Mouse (Mus musculus) embryo, embryonic 10 days (tissue): ENCODE results near the gene Abcb11.

Experiments used
- DNase-seq: peaks from one replicate; pipeline ENCODE4 v3.0.0-alpha.2; 2015; ENCODE audit warnings: low spot score

The Abcb11 gene

GRCm38 (mm10) chr2:69264069-69264618 is 78.3 kb downstream of the Abcb11 start:
- DNase-seq: no peak

- DNase-seq: no peak
These were observed 94.1 kb downstream of the Abcb11 start for GRCm38 (mm10) chr2:69248221-69248755.

GRCm38 (mm10) chr2:69247081-69247480 is 95.3 kb downstream of the Abcb11 start:
- no peak for DNase-seq

- no peak for DNase-seq
These were observed 97.5 kb downstream of the Abcb11 start for GRCm38 (mm10) chr2:69244924-69245323.

GRCm38 (mm10) chr2:69239315-69239714 is 103.1 kb downstream of the Abcb11 start:
- no peak for DNase-seq

- no peak for DNase-seq
These were observed 107.3 kb downstream of the Abcb11 start for GRCm38 (mm10) chr2:69234976-69235678.

DNA sequence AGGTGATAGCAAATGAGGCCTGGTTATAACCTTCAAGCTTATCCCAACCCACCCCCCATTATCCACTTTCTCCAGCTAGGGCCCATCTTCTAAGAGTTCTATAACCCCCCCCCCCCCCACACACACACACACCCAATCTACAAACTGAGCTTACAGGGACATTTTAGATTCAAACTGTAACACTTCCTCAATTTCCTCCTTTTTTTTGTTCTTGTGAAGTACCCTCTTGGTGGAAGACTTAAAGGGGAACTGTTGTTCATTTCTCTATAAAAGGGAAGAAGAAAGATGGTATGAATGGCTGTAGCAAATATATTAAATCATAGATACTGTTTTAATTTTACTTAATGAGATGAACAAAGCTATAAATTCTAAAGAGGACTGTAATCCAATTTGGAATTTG is 110.3 kb downstream of the Abcb11 start:
- no peak for DNase-seq

- DNase-seq: no peak
These were observed 112.3 kb downstream of the Abcb11 start for GRCm38 (mm10) chr2:69230137-69230536.

DNA sequence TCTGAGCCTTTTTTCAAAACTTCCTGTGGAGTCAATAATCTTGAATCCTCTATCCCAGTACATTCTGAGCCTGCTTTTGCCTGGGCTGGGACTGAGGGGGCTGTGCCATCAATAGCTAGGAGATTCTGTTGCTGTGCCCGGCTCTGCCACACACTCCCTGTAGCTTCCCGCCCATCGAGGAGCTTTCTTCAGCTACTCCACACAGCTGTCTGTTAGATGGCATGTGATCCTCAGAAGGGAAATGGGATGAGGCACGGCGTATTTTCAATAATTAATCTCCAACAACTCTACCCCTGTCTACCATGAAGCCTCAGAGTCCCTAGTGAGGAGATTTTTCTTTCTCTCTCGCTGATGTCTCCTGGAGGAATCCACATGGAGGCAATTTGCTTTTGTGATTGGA is 113.8 kb downstream of the Abcb11 start:
- no peak for DNase-seq

DNA sequence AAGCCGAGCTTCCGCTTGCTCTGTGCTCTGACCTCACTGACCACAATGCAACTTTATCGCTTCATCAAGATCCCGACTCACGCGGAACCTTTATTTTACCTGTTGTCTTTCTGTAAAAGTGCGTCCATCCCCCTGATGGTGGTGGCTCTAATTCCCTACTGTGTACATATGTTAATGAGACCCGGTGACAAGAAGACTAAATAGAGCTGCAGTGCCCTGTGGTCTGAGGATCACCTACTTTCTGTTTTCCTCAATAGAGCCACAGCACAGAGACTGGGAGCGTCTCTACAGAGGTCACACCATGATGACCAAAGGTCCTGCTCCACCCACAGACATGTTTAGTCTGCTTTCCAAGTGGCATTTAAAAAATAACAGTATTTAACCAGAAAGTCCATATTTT is 115.5 kb downstream of the Abcb11 start:
- DNase-seq: no peak

- DNase-seq: no peak
These were observed 117.7 kb downstream of the Abcb11 start for GRCm38 (mm10) chr2:69224724-69225123.

DNA sequence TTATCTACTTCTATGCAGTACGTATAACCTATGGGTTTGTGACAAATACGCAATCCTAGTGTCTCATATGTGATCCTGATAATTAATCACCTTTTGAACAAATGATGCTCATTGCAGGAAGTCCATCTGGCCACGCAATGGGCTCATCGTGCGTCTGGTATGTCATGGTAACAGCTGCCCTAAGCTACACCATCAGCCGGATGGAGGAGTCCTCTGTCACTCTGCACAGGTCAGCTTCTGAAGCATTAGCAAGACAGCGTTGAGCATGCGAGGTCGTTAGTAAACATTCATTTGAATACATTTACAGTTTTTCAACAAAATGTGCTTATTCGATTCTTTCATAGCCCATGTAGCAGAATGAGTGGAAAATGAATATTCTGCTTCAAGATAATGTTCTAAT is 119.6 kb downstream of the Abcb11 start:
- no peak for DNase-seq

DNA sequence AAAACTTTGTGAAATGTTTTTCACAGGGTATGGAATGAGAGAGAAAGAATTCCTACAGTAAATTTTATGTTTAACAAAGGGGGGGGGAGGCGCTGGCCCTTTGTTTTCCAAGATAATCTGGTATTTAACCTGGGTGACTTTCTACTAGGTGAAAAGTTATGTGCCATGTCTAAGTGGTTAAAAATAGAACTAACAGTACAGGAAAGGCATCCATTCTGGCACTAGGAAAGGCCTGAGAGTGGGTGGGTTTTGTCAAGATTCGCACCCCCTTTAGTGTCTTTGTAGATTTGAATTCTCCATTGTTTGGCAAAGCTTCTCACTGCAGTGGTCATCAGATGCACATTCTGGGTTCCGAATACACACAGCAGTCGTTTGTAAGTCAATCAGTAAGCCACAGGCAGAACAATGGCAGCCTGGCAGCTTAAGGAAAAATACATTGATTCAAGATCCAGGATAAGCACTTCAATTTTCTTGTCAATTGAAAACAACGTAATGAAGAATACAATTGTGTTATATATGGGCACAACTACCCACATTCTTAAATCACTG is 120.5 kb downstream of the Abcb11 start:
- no peak for DNase-seq

- no peak for DNase-seq
These were observed 127.2 kb downstream of the Abcb11 start for GRCm38 (mm10) chr2:69215242-69215641.

DNA sequence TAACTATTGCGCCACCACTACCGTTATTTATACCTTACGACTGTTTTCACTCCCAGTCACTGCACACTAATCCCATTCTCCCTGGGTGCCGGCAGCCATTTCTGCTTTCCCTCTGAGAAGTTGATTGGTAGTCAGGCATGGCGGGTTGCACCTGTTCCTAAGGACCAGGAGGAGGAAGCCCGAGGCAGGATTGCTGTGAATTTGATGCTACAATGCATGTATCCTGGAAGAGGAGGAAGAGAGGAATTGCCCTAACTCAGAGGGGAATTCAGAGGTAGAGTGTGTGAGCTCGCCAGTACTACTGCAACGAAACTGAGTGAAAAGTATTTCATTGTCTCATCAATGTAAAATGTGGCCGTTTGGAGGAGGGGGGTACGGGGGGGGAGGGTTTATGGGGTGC is 129.8 kb downstream of the Abcb11 start:
- no peak for DNase-seq

DNA sequence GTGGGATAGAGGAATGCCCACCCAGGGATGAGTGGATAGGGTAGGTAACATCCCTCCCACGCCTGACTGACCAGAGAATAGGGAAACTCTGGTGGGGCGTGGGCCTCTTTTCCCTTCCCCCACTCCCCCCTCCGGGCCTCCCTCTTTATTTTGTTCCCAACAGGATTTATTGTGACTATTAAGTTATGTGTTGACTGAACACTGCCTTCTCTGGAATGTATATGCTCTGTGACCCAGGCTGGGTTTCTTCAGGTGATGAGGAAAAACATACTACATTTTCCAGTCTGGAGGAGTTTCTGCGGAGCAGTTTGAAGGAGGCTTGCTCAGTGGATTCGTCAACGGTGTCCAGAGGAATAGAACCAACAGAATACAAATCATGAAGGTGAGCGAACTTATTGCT is 131.6 kb downstream of the Abcb11 start, which contains the start of gene G6pc2:
G6pc2 (plus strand) TSS at position 301 of the 400 bp plus-strand sequence.
- no peak for DNase-seq

DNA sequence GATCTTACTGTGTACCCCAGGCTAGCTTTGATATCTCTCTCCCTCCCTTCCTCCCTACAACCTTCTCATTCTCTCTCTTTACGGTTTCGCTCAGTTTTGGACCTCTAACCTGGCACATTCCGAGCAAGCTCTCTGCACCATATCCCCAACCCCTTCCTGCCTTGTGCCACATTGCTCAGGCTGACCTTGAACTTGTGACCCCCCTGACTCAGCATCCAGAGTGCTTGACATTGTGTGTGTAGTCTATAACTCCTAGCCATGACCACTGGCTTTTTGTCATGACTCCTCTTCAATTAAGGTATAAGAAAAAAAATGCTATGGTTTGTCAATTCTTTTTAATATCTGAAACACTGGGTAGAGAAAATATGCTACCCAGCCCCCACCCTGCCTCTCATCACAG is 132.7 kb downstream of the Abcb11 start:
- DNase-seq: no peak

- peak; percentile 40 for DNase-seq
These were observed 135.9 kb downstream of the Abcb11 start for GRCm38 (mm10) chr2:69206523-69206922.

DNA sequence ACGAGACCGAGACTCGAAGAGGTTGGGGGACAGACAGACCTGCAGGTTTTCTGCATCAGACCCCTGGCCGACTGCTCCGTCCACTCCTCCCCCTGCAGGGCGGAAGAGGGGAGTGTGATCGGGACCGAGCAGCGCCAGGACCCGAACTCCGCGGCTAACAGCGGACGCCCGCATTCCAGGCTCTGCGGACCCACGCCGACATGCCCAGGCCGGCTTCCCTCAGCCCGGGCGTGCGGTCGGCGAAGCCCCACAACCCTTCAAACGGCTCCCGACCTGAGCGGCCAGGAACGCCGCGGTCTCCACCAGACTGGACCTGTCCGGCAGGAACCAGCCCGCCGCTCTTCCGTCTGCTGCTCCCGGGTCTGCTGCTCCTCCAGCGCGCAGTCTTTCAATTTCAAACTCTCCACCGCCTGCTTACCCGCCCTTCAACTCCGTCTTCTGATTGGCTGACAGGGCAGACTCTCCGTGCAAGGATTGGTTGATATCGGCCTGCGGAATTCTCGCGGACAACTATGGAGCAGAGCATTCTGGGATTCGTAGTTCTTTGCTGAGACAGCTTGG is 136.5 kb downstream of the Abcb11 start, which contains the start of gene Spc25:
Spc25 (minus strand) TSS at position 404 of the 561 bp plus-strand sequence.
- DNase-seq: peak; percentile 97

- DNase-seq: no peak
These were observed 137.2 kb downstream of the Abcb11 start for GRCm38 (mm10) chr2:69205185-69205584.

- no peak for DNase-seq
These were observed 148.9 kb downstream of the Abcb11 start for GRCm38 (mm10) chr2:69193555-69193954.

GRCm38 (mm10) chr2:69191059-69191458 is 151.4 kb downstream of the Abcb11 start:
- no peak for DNase-seq

- no peak for DNase-seq
These were observed 153.2 kb downstream of the Abcb11 start for GRCm38 (mm10) chr2:69189222-69189621.
